ENCODE assay signal across 14 mouse cellular contexts in genomic region chr1:151925738-151926137, GRCm38 (mm10).
A peak's percentile ranks its signal among the peaks of the same experiment; 100 is the strongest.
DNase-seq lines count a peak whose midpoint lies in the region; ATAC-seq lines count a peak whose summit lies in the region.
"Had no signal": no experiment of that assay in that cellular context is flagged by ENCODE, and none has a peak within 500 bp of the region (broad histone marks: within the 10 kb centered on the region; RNA-seq: fewer than 3 reads in every experiment).

No protein-coding gene starts in this region.

- no peaks in the 10 kb centered on the region for H3K9me3 ChIP-seq in forebrain, embryonic 16.5 days (ENCODE audit: control insufficient read depth, low read length)
- H3K9me3 ChIP-seq in forebrain, embryonic 13.5 days (replicated peaks), result no peaks in the 10 kb centered on the region
- H3K9me3 ChIP-seq in hindbrain, embryonic 15.5 days, result no peaks in the 10 kb centered on the region
- no peaks in the 10 kb centered on the region for H3K9me3 ChIP-seq in hindbrain, embryonic 11.5 days (ENCODE audit: control insufficient read depth, low read length)
- H3K9me3 ChIP-seq in neural tube, embryonic 13.5 days, result no peaks in the 10 kb centered on the region
- H3K9me3 ChIP-seq: heart, embryonic 15.5 days; midbrain, embryonic 13.5 days had no signal

- peaks cover 21% of the 10 kb centered on the region for H3K4me1 ChIP-seq in forebrain, embryonic 16.5 days (replicated peaks; ENCODE audit: control insufficient read depth, insufficient read depth, low read length)
- H3K4me1 ChIP-seq in forebrain, embryonic 13.5 days, result peaks cover 25% of the 10 kb centered on the region
- H3K4me1 ChIP-seq in hindbrain, embryonic 15.5 days (replicated peaks), result peaks cover 45% of the 10 kb centered on the region
- no peaks in the 10 kb centered on the region for H3K4me1 ChIP-seq in hindbrain, embryonic 11.5 days (replicated peaks; ENCODE audit: control insufficient read depth, insufficient read depth, low read length)
- peaks cover 51% of the 10 kb centered on the region for H3K4me1 ChIP-seq in neural tube, embryonic 13.5 days (replicated peaks)

- no peak overlapping the region for H3K4me2 ChIP-seq in forebrain, embryonic 16.5 days (ENCODE audit: low read length)
- no peak overlapping the region for H3K4me2 ChIP-seq in forebrain, embryonic 13.5 days
- H3K4me2 ChIP-seq in hindbrain, embryonic 15.5 days, result no peak overlapping the region
- H3K4me2 ChIP-seq in hindbrain, embryonic 11.5 days (replicated peaks; ENCODE audit: low read depth, low read length), result no peak overlapping the region
- no peak overlapping the region for H3K4me2 ChIP-seq in neural tube, embryonic 13.5 days
- H3K4me2 ChIP-seq: heart, embryonic 15.5 days; midbrain, embryonic 13.5 days had no signal

- no peak for DNase-seq in hindbrain, embryonic 11.5 days (ENCODE audit: low spot score)
- DNase-seq in neural tube, embryonic 10.5 days (ENCODE audit: extremely low spot score, low spot score), result no peak
- DNase-seq in right cerebral cortex, postnatal 4 days, result peak; percentile 30
- DNase-seq: adrenal gland, adult 2 months; B cell, adult 2 months; kidney, adult 18-20 months; spleen, adult 18-20 months had no signal

- no peak overlapping the region; the same call in 1 of the 2 replicates for H3K27ac ChIP-seq in forebrain, embryonic 16.5 days (ENCODE audit: low read length)
- H3K27ac ChIP-seq in forebrain, embryonic 13.5 days, result no peak overlapping the region
- H3K27ac ChIP-seq in hindbrain, embryonic 15.5 days (replicated peaks), result 0 out of 2 replicates have a peak overlapping the region, but pooled peaks have one; percentile 34
- no peak overlapping the region for H3K27ac ChIP-seq in hindbrain, embryonic 11.5 days (ENCODE audit: low read depth, low read length)
- H3K27ac ChIP-seq in neural tube, embryonic 13.5 days (replicated peaks), result peak overlapping the region; percentile 20
- H3K27ac ChIP-seq: heart, embryonic 15.5 days; midbrain, embryonic 13.5 days had no signal

- ATAC-seq in forebrain, embryonic 16.5 days, result peak; percentile 47
- ATAC-seq in forebrain, embryonic 13.5 days, result no peak
- no peak for ATAC-seq in hindbrain, embryonic 15.5 days (ENCODE audit: low FRiP score, low read depth)
- ATAC-seq in hindbrain, embryonic 11.5 days (ENCODE audit: low FRiP score), result no peak
- ATAC-seq in neural tube, embryonic 13.5 days (ENCODE audit: low read depth), result no peak
- ATAC-seq in erythroblast, adult 5-6 weeks (replicated peaks; ENCODE audit: low FRiP score, poor library complexity, severe bottlenecking), result no peak
- ATAC-seq: midbrain, embryonic 13.5 days had no signal

- H3K4me3 ChIP-seq in forebrain, embryonic 16.5 days (replicated peaks; ENCODE audit: low read length), result no peak overlapping the region
- H3K4me3 ChIP-seq in forebrain, embryonic 13.5 days, result no peak overlapping the region
- H3K4me3 ChIP-seq in hindbrain, embryonic 15.5 days, result no peak overlapping the region
- no peak overlapping the region for H3K4me3 ChIP-seq in hindbrain, embryonic 11.5 days (ENCODE audit: low read depth, low read length)
- H3K4me3 ChIP-seq in neural tube, embryonic 13.5 days, result no peak overlapping the region
- H3K4me3 ChIP-seq: heart, embryonic 15.5 days; midbrain, embryonic 13.5 days had no signal

- no peaks in the 10 kb centered on the region for H3K36me3 ChIP-seq in forebrain, embryonic 16.5 days (ENCODE audit: control insufficient read depth, insufficient read depth)
- H3K36me3 ChIP-seq in forebrain, embryonic 13.5 days (ENCODE audit: poor library complexity, severe bottlenecking), result no peaks in the 10 kb centered on the region
- H3K36me3 ChIP-seq in hindbrain, embryonic 15.5 days, result no peaks in the 10 kb centered on the region
- no peaks in the 10 kb centered on the region for H3K36me3 ChIP-seq in hindbrain, embryonic 11.5 days (ENCODE audit: control insufficient read depth, insufficient read depth, low read length)
- no peaks in the 10 kb centered on the region for H3K36me3 ChIP-seq in neural tube, embryonic 13.5 days
- H3K36me3 ChIP-seq: heart, embryonic 15.5 days; midbrain, embryonic 13.5 days had no signal

- H3K27me3 ChIP-seq in forebrain, embryonic 16.5 days (replicated peaks; ENCODE audit: control insufficient read depth, insufficient read depth, low read length), result no peaks in the 10 kb centered on the region
- H3K27me3 ChIP-seq in forebrain, embryonic 13.5 days, result no peaks in the 10 kb centered on the region
- no peaks in the 10 kb centered on the region for H3K27me3 ChIP-seq in hindbrain, embryonic 15.5 days
- no peaks in the 10 kb centered on the region for H3K27me3 ChIP-seq in hindbrain, embryonic 11.5 days (ENCODE audit: control insufficient read depth, insufficient read depth, low read length)
- H3K27me3 ChIP-seq in neural tube, embryonic 13.5 days, result no peaks in the 10 kb centered on the region
- H3K27me3 ChIP-seq: heart, embryonic 15.5 days; midbrain, embryonic 13.5 days had no signal

- WGBS in forebrain, embryonic 16.5 days, result 51% methylated on average over 7 of the region's 7 CpGs
- 81% methylated on average over 7 of the region's 7 CpGs for WGBS in forebrain, embryonic 13.5 days
- WGBS in hindbrain, embryonic 15.5 days, result 45% methylated on average over 7 of the region's 7 CpGs
- WGBS in hindbrain, embryonic 11.5 days, result 79% methylated on average over 7 of the region's 7 CpGs
- 69% methylated on average over 7 of the region's 7 CpGs for WGBS in neural tube, embryonic 13.5 days

- no peak overlapping the region for H3K9ac ChIP-seq in forebrain, embryonic 16.5 days (replicated peaks; ENCODE audit: low read depth, low read length)
- no peak overlapping the region for H3K9ac ChIP-seq in forebrain, embryonic 13.5 days
- H3K9ac ChIP-seq in hindbrain, embryonic 15.5 days, result no peak overlapping the region
- no peak overlapping the region for H3K9ac ChIP-seq in hindbrain, embryonic 11.5 days (ENCODE audit: low read depth, low read length)
- no peak overlapping the region for H3K9ac ChIP-seq in neural tube, embryonic 13.5 days
- H3K9ac ChIP-seq: heart, embryonic 15.5 days; midbrain, embryonic 13.5 days had no signal

Comparison
In these comparisons a context has a peak if more than half of its experiments do, and no peak if none do; other contexts are left out.
1. H3K27ac ChIP-seq: peak in hindbrain, embryonic 15.5 days (single experiment) and neural tube, embryonic 13.5 days (single experiment); none in forebrain, embryonic 16.5 days (single experiment), forebrain, embryonic 13.5 days (single experiment) and hindbrain, embryonic 11.5 days (single experiment).